Mouse (Mus musculus): ENCODE data around the gene Tenm2.

GRCm38 (mm10) chr11:36153450-36153849 lies 1082.3 kb downstream of the Tenm2 start:
- no peak for TF ChIP-seq CTCF (IDR thresholded peaks at IDR 0.05; ENCODE audit: low read depth)
- TF ChIP-seq EP300 (IDR thresholded peaks at IDR 0.05; ENCODE audit: low read depth), result no peak
